Mouse (Mus musculus) adrenal gland, postnatal 36 days (tissue): ENCODE results near the gene Snd1. TPM values are rescaled to one million over a fixed set of nuclear protein-coding genes. Genes with fewer than 3 reads are reported as not detected.

Experiments
- DNase-seq, 2 experiments: peaks; one replicate each; pipeline ENCODE4 v3.0.0; 2021; ENCODE audit warnings: mixed read lengths in 1 of 2
- total RNA-seq, 2 experiments: library from RNA; stranded (reverse); gene quantifications; 2 replicates each; pipeline ENCODE4 v1.2.3; 2021

The Snd1 gene
- total RNA-seq, 2 experiments from 2014 or later = 136 to 148 TPM

DNA sequence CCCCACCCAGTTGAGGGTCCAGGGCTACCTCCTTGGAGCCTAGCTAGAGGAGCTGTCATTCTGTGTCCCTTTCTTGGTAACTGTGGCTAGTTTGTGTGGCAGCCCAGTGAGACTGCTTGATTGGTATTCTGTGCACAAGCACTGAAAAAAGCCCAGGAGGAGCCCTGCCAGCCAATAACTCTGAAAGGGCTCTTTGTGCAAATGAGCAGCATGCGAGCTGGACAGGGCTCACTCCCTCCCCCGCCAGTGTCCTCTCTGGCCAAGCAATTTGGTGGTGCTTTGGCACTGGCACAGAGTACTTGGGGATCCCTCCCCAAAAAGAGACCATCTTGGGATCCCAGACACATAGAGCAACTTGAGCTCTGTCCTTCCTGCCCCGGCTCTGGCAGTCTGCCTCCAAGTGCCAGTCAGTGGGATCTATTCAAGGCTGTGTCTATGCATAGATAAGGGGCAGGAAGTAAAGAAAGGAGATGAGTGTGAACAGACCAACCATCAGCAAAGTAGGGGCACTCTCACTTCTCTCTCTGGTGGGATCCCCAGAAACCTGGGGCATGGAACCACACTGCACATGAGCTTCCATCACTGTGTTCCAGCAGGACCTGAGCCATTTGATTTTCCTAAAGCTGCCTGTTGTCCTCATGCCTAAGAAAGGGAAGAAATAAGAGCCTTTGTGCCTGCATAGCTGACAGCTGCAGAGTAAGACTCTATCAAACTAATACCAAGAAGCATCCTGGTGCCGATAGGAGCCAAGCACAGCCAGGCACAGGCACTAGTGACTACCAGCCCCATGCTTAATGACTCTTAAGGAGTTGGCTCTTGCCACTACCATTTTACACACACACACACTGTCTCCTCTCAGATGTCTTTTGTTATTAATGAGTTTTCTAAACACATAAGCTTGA, 367.7 kb downstream of the Snd1 start:
- peak in 1 of 2 experiments; percentile 38 for DNase-seq

DNA sequence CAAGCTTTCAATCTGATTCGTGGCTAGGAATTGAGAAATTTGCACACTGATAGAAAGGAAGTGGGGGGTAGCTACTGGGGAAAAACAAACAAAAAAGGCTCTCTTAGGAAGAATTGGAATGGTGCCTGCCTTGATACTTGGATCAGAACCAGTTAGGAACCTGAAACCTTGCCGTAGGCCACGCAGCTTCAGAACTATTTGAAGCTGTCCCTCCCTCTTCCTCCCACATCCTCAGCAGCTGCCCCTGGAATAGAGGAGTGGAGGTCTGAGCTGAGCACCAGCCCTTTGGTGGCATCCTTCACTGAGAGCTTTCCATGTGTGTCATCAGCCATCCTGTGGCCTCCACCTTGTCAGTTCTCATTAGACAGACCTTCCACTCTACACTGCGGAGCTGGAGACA, 370.7 kb downstream of the Snd1 start:
- DNase-seq = no peak

DNA sequence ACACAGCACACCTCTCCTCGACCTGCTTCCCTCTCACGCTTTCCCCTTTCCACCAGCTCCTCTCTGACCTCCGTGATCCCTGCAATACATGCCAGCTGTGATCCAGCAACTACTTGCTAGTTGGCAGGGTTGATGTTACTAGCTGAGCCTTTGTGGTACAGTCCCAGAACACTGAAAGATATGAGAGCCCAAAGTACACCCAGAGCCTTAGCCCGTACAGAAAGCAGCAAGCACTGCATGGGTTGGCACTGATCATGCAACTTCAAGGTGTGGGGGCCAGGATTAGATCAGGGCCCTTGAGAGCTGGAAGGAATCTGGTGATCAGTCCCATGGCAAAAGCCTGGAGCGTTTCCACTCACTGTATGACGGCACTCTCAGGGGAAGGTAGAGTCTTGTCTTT, 372.7 kb downstream of the Snd1 start:
- DNase-seq = no peak

DNA sequence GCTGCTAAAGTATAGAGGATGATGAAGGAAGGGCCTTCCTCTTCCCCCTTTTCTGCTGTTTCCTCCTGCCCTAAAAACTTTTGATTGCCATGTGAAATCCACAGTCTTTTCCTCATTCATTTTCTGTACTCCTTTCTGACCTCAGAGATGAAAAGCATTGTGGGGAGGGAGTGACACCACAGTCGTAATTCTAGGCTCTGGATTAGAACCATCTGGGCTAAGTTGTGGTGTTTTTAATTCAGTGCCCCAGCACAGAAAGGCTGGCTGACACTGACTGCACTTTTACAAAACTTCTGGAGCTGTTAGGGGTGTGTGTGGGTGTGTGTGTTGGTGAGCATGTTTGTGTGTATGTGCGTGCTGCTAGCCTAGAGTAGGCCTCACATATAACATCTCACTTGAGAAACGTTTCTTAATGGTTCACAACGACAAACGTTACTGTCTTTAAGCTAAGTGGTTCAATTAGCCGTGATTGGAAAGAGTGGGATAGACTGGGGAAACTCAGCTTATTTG, 373.4 kb downstream of the Snd1 start:
- no peak for DNase-seq

DNA sequence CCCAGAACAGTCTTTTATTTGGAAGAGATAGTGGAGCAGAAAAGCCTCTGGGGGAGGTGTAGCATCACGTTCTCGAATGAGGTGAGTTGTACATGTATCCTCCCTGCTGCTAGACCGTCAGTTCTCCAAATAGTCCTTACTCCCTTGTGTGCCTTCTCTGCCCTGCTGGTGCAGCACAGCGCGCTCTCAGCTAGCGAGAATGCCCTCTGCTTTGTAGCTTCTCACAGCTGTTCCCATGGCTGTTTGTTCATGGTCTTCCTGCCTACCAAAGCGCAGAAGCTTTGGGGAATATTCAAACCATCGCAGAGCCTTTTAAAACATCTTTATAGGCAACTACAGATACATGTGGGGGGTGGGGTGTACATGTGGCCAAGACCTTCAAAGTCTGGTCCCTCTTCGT, 374.0 kb downstream of the Snd1 start:
- DNase-seq = no peak

DNA sequence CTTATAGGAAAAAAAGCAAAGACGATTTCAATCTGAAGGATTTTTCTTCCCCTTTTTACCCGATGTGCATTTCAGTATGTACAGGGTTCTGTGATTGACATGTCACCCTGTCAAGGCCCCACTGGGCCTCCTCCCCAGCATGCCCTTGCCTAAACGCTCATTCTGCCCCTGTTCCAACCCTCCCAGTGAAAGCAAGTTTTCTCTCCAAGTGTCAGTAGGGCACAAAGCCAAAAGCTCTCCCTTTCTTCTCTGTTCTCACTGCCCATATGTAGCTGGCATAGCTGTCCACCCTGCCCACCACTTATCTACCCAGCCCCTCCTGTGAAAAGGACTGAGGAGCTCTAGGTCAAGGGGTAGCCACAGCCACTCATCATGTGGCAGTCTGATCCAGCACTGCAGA, 374.4 kb downstream of the Snd1 start:
- DNase-seq = no peak

DNA sequence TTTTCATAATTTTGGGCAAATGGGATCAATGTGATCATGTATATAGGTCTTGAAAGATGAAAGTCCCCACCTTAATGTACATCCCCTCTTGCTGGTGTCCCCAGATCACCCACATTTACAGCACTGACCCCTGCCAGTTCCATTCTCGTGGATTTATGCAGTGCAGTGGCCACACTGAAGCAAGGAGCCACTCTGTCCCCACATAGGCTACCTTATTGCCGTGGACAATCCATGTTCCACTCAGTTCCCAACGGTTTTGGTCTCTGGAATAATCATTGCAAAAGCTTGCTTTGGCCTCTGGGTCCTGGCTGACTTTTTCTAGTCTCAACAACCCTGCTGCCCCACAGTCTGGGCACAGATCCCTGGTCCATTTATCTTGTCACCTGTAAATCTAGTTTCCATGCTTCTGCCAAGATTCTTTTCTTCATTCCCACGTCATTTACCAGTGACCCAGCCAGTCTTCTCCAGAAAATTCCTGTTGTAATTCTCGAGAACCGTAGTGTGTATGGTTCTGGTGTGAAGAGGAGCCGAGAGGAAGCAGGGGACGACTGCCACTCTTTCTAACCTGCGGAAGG, 375.5 kb downstream of the Snd1 start:
- DNase-seq = peak; percentile 38 to 63

DNA sequence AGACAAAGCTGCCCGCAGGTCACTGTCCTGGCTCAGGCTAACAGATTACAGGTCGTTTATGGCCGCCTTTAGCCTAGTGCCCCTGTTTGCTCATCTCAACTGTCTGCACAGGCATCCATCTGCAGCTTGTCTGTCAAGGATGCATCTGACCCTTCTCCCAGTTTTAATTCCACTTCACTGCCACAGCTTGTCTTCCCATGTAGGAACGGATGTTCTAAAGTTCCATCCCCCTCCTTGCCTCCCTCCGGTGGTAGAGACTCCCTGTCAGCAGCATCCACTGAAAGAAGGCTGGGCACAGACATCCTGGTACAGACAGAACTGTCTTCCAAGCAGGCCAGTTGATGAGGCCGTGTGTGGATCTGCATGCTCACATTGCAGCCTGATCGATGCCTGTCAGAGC, 377.4 kb downstream of the Snd1 start:
- no peak for DNase-seq

DNA sequence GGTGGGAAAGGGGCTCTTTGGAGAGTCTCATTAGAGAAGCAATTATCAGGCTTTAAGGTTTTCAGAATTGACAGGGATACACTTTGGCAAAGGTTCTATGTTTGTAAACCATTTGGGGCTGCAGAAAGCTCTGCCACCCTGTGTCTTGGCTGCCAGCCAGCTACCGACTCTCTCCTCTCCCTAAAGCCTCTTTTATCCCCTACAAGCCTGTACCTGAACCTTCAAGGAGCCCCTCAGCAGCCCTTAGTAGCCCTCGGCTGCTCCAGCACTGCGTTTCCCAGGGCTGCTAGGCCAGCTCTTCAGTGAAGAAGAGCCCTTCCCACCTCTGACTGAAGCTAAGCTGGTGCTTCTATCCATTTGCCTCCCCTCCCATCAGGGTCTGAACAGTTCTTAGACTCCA, 378.2 kb downstream of the Snd1 start:
- no peak for DNase-seq

DNA sequence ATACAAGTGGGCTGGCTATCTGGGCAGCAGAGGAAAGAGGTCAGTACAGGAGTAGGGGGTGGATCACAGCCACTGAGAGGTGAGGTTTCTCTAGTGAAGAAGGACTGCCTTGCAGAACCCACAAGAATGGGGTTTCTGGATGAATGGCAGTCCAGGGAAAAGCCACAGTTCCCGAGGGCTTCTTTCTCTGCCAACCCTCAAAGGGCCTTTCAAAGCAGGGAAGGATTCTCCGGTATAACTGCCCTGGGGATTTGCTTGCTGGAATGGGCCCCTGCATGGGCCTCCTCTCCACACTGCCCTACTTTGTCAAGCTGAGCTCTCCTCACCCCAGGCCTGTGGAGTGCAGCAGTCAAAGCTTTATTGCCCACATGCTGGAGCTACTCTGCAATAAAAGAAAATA, 378.7 kb downstream of the Snd1 start:
- DNase-seq = no peak

DNA sequence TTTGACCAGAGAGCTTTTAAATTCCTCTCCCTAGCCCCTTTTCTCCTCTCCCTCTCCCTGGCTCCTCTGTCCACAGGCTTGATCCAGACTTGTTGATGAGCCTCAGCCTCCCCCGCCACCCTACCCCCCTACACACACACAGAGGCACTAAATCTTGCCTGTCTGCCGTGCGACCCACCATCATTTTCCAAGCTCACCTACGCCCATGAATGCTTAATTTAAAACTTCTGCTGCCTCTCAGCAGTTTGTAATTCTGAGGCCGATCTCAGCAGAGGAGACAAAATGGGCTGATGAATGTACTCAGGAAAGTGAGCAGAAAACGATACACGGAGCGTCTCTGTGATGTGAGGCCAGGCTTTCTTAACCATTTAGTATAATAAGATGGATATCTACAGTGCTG, 379.7 kb downstream of the Snd1 start:
- no peak for DNase-seq

DNA sequence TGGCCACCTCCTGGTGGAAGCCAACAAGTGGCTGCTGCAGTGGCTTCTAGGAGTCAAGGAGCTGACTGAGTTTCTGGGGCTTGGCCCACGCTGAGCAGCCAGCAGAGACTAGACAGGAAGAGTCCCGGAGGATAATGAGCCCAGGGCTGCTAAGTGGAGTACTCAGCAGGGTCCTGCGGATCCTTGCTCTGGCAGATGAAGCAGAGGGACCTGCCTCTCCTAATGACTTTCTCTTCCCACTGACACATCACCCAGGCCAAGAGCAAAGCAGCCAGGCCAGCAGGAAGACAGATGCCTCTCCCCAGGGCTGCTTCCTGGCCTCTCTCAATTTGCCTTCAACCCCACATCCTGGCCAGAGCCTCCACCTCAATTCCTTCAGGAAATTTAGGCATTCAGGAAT, 380.5 kb downstream of the Snd1 start:
- DNase-seq = no peak

DNA sequence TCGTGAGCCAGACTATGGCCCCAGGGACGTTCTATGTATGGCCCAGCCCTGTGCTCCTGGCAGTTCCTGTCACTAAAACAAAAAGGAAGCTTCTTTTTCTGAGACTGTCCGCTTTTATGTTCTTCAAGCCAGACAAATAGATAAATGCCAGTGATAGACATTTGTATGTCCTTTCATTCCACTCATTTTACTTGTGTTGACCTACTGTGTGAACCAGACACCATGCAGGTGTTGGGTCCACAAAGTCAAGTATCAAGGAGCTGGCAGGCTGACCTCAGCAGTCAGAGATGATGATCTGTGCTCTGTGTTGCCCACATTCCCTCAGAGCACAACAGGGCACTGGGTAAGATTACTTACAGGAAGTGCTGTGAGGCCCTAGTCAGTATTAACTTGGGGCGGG, 381.9 kb downstream of the Snd1 start:
- no peak for DNase-seq

DNA sequence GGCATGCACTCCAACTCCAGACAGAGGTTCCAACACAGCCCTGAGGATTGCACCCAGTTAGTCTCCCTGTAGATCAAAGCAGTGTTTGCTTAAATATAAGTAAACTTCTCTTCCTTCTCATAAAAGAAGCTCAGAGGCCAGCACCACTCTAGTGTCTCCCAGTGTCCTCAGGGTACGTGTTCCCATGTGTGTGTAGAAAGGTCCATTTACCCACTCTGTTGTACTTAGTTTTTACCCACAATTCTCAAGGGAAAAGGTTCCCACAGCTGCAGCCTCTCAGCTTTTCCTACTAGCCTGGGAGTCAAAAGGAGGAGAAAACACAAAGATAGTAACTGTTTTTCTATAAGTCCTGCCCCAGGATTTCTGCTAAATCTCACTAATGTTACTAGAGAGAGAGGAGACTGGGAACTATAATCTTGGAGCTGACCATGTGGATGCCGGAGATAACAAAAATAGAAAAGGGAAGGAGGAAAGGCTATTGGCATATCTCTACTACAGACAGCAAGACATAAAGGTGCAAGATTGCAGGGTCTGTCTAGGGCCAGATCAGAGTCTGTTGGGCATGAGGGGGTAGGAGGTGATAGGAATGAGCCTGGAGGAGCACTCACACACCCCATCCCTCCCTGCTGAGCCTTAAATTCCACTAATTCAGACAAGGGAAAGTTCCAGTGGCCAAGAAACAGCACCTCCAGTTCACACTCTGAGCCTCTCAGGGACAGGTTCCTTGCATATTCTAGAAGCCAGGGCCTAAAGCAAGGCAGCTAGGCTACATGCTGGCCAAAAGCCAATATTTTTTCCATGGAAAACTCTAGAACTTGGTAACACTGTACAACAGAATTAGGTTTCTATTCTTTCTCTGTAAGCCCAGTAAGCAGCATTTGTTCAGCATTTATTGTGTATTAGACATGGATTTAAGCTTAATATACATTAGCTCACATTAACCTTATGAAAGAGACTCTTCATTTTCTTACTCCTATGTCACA, 382.6 kb downstream of the Snd1 start:
- no peak for DNase-seq

DNA sequence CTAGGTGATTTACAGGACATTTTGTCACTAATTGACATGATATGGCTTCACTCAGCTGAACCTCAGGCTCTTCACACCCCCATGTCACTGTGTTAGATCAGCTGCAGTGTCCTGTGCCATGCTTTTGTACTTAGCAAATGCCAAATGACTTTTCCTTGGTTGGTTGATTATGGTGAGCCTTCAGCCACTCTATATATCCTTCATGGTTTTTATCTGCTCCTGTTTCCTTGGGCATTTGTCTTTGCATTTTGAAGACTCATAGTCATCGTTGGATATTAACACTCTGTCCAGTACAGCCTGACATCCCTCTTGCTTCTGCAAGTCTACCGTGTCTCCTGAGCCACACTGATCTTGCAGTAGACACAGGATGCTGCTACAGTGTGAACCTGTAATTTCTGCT, 384.2 kb downstream of the Snd1 start:
- no peak for DNase-seq

DNA sequence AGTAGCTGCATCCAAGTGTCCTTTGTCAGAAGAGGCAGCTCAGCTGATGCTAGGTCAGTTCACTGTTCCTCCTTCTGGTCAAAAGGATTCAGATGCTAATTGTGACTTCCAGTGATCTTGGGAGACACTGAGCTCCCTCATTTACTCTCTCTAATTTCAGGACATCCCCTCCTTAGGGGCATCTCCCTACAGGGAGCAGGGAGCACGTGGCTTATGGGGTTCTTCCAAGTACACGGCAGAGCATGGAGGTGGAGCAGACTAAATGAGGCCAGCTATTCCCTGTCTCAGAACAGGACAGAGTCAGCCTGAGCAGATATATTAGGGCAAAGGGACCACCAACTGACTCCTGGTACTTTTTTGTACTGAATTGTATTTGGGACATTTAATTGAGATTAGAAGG, 385.5 kb downstream of the Snd1 start:
- no peak for DNase-seq

DNA sequence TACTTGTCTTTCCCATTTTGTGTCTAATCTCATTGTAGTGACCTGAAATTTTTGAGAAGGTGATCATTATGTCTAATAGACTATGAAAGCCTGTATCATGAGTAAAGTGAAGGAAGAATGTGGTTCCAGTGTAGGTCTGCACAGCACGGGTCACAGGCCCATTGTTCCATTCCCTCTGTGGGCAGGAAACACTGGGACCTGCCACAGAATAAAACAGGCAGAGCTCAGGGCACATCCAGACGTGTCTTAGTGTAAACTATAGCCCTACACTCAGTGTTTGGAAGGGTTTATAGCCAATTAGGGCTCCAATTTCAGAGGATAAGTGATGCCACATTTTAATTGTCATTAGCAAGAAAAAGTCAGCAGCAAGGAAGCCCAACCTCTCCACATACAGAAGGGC, 386.0 kb downstream of the Snd1 start:
- DNase-seq = no peak

DNA sequence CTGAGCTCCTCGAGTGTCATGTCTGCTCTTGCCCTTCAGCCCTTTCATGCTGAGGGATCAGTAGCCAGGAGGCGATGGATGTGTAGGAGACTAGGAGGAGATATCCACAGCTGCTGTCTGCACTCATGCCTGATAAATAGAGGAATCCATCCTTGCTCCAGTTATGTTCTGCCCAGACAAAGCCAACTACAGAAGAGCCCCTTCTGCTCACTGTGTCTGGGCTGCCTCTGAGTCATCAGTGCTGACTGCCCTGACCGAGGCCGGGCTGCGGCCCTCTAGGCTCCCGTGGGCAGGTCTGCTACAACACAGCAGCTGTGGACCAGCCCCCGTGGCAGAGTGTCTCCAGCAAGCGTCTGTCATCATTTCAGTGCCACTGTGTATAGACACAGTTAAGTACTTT, 387.4 kb downstream of the Snd1 start:
- DNase-seq = peak; percentile 45 to 46

DNA sequence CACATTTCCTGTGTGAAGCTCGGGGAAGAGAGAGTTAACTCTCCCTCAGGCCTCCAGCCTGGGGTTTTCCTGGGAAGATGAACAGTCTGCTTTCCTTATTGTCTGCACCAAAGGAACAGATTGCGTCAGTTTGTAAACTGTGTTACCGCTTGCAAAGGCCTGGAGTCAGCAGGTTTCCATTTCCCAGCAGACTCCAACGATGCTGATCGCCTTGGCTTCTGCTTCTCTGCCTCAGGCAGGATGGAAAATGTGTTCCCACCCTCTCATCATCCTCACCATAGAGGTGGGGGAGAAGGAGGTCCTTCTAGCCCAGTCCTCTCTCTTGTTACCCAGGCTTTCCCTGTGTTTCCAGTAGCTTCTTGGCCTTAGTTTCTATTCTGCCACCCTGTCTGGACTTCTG, 389.7 kb downstream of the Snd1 start:
- DNase-seq = no peak

DNA sequence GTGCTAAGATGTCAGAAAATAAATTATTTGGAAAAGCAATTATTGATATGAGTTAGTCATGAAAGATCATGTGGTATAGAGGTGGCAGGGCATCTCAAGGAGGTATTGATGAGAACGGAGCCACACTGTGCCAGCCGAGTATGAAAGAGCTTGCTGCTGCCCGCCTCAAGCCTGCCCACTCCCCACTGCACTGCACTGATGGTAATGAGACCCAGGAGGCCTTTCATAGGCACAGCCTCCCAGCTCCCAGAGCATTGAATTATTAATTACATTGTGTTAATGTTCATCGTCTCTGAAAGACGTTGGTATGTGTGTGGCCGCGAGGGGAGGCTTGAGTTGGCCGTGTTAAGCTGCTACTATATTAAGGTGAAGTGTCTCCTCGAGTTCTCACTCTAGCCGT, 390.2 kb downstream of the Snd1 start:
- no peak for DNase-seq

DNA sequence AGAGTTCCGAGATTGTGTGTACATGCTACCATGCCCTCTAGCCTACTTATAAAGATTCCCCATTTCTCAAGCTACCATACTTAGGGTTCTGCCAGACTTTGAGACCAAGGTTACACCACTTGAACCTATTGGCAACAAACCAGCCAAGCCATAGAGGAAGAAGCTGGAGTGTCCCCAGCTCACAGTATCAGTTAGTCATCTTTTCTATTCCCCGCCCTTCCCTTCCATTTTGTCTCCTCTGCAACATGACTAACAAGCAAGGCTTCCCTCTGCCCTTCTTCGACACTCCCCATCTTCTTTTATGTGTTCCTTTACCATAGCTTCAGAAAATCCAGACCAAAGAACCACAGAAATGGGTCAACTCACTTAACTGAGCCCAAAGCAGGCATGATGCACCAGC, 391.3 kb downstream of the Snd1 start:
- no peak for DNase-seq

DNA sequence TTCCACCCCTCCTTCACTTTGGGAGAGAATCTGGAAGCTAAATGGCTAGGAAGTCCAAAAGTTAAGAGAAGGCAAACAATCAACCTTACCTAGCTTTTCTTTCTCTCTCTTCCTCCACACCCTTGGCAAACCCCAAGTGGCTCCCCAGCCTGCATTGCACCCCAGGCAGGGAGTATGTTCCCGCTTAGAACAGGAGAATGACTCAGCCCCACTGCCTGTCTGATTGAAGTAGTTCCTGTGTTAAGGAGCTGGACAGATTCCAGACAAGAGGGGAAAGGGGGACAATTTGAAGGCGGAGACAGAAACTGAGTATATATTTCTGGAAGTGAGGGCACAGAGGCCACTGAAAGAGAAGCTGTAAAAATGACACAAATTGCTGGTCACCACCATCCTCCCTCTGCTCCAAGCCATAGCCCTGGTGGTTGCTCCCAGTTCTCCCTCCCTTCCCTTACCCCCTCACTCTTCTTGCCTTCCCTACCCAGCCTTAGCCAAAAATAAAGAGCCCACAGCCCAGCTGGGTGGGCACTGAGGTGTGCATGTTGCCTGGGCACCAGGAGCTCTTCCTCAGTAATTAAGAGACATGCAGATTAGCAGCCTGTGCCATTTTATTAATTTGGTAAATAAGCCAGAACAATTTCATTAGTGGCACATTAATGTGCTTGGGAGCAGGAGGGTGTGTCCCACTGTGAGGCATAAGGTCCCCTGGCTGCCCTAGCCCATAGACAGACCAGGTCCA, 392.7 kb downstream of the Snd1 start:
- DNase-seq = no peak
